Mouse (Mus musculus): ENCODE results near the gene Retreg1. TPM values are rescaled to one million over a fixed set of nuclear protein-coding genes. Genes with fewer than 3 reads are reported as not detected.

Retreg1 gene
- polyA plus RNA-seq, 1 experiment from 2014 or later = 4.2 TPM

DNA sequence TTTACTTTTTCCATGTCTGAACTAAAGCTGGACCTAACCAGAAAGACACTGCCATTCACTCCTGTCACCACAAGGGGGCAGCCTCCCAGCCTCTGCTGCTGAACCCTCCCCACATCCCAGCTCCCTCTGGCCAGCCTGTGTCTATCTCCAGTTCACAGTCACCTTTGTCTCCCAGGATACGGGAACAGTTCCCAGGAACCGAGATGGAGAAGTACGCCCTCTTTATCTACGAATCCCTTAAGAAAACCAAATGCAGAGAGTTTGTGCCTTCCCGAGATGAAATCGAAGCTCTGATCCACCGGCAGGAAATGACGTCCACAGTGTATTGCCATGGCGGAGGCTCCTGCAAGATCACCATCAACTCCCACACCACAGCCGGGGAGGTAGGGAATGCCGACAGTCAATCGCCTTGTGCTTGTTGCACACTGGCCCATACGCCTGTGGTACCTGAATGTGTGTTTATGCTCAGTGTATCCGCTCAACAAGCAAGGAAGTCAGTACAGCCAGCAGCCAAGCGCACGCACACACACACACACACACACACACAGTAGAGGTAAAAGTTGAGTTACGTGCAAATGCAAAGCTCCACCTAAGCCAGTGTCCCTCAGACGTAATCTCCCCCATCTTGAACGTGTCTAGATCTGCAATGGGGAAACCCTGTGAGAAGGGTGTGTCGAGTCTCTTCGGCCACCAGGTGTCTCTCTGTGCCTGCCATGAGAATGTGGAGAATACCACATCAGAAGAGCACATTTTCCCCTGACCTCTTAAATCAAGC, 37.5 kb upstream of the Retreg1 start:
- Histone ChIP-seq H3K27ac (ENCODE audit: low read depth, low read length) (no peak overlapping the region), H3K4me1 (ENCODE audit: control insufficient read depth, insufficient read depth, low read length) (no peaks in the 10 kb centered on the region), H3K36me3 (ENCODE audit: control insufficient read depth, insufficient read depth, low read length) (peaks cover 74% of the 10 kb centered on the region), H3K9me3 (ENCODE audit: control insufficient read depth, low read length) (no peaks in the 10 kb centered on the region), H3K9ac (ENCODE audit: low read length) (no peak overlapping the region), H3K4me3 (ENCODE audit: low read depth, low read length) (no peak overlapping the region), H3K4me2 (no peak overlapping the region), H3K27me3 (ENCODE audit: control insufficient read depth, insufficient read depth, low read length) (no peaks in the 10 kb centered on the region)
- WGBS = 88% methylated on average over 21 of the region's 21 CpGs
- DNase-seq (ENCODE audit: low spot score, missing footprints) = peak; percentile 94
- ATAC-seq (ENCODE audit: low FRiP score) = peak; percentile 63

DNA sequence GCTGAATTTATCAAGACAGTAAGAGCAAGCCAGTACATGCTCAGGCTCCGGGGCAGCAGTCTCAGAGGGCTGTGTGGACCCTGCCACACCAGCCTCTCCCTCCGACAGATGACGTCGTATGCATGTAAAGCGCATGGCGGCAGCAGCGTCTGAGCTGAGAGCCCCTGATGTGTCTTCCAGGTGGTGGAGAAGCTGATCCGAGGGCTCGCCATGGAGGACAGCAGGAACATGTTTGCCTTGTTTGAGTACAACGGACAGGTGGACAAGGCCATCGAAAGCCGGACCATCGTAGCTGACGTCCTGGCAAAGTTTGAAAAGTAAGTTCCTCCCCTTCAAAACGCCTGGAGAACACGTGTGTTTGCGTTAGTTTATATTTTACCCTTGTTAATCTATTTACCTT, 36.6 kb upstream of the Retreg1 start:
- no peaks in the 10 kb centered on the region for H3K4me1 ChIP-seq (ENCODE audit: control insufficient read depth, insufficient read depth, low read length)
- no peak overlapping the region for H3K9ac ChIP-seq (ENCODE audit: low read length)
- no peak overlapping the region for H3K4me2 ChIP-seq
- no peak overlapping the region for H3K4me3 ChIP-seq (ENCODE audit: low read depth, low read length)
- H3K9me3 ChIP-seq (ENCODE audit: control insufficient read depth, low read length) = no peaks in the 10 kb centered on the region
- DNase-seq (ENCODE audit: low spot score, missing footprints) (no peak), ATAC-seq (ENCODE audit: low FRiP score) (no peak)
- H3K27ac ChIP-seq (ENCODE audit: low read depth, low read length) = no peak overlapping the region
- H3K27me3 ChIP-seq (ENCODE audit: control insufficient read depth, insufficient read depth, low read length) = no peaks in the 10 kb centered on the region
- WGBS = 96% methylated on average over 17 of the region's 17 CpGs
- peaks cover 76% of the 10 kb centered on the region for H3K36me3 ChIP-seq (ENCODE audit: control insufficient read depth, insufficient read depth, low read length)

DNA sequence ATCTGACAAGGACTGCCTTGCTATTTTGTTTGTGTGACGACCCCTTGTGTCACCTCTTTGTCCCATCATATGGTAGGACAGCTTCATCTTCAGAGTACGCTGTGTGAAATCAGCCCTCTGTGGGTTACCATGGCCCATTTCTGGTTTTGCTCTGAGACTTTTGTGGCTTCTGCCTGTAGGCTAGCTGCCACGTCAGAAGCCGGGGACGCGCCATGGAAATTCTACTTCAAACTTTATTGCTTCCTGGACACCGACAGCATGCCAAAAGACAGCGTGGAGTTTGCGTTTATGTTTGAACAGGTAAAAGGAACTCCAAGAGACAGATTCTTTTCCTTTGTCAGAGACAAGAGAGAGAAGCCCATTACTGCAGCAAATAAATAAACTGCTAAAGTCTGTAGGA, 36.1 kb upstream of the Retreg1 start:
- H3K9me3 ChIP-seq (ENCODE audit: control insufficient read depth, low read length) = no peaks in the 10 kb centered on the region
- ATAC-seq (ENCODE audit: low FRiP score) = no peak

DNA sequence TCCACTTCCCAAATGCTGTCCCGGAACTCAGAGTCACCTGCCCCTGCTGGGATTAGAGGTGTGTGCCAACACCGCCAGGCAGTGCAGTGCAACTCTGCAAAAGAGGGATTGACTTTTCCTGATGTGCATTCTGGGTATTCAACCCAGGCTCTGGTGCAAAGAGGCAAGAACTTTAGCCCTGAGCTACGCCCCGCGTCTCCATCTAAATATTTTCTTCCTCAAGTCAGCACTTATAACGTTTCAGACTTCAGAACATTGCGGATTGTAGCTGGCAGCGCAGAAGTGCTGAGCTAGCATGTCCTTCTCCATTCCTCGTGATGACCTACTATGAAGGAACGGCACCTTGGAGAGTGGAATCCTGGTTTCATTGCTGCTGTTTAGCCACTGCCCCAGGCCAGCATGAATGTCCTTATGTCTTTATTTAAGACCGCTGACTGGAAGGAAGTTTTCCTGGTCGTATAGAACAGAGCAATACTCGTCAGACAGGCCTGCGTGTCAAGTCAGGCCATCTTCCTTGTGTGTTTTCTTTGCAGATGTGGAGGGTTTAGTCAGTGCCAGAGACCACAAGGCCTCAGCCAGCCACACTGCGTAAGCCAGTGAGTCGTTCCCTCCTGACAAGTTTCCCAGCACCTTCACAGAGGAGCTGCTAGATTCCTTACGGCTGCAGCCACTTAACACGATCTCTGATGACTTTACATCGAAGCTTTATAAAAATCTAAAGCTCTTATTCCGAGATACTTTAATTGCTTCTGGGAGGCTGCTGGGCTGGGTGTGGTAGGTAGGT, 34.1 kb upstream of the Retreg1 start:
- H3K4me1 ChIP-seq (ENCODE audit: control insufficient read depth, insufficient read depth, low read length) = no peaks in the 10 kb centered on the region
- H3K9ac ChIP-seq (ENCODE audit: low read length) = no peak overlapping the region
- H3K27ac ChIP-seq (ENCODE audit: low read depth, low read length) = no peak overlapping the region
- no peak overlapping the region for H3K4me3 ChIP-seq (ENCODE audit: low read depth, low read length)
- 95% methylated on average over 20 of the region's 20 CpGs for WGBS
- DNase-seq (ENCODE audit: low spot score, missing footprints) (no peak), ATAC-seq (ENCODE audit: low FRiP score) (no peak)
- no peaks in the 10 kb centered on the region for H3K27me3 ChIP-seq (ENCODE audit: control insufficient read depth, insufficient read depth, low read length)
- H3K36me3 ChIP-seq (ENCODE audit: control insufficient read depth, insufficient read depth, low read length) = peaks cover 80% of the 10 kb centered on the region
- no peak overlapping the region for H3K4me2 ChIP-seq
- H3K9me3 ChIP-seq (ENCODE audit: control insufficient read depth, low read length) = no peaks in the 10 kb centered on the region; the same call in 1 of the 2 replicates

More for the DNA sequence above, 36.1 kb upstream of the Retreg1 start:
- no peak for DNase-seq (ENCODE audit: low spot score, missing footprints)
- no peak overlapping the region for H3K4me3 ChIP-seq (ENCODE audit: low read depth, low read length)
- no peaks in the 10 kb centered on the region for H3K27me3 ChIP-seq (ENCODE audit: control insufficient read depth, insufficient read depth, low read length)
- no peaks in the 10 kb centered on the region for H3K4me1 ChIP-seq (ENCODE audit: control insufficient read depth, insufficient read depth, low read length)
- WGBS = 96% methylated on average over 9 of the region's 9 CpGs
- H3K27ac ChIP-seq (ENCODE audit: low read depth, low read length) = no peak overlapping the region
- no peak overlapping the region for H3K9ac ChIP-seq (ENCODE audit: low read length)
- H3K4me2 ChIP-seq = no peak overlapping the region
- H3K36me3 ChIP-seq (ENCODE audit: control insufficient read depth, insufficient read depth, low read length) = peaks cover 76% of the 10 kb centered on the region

DNA sequence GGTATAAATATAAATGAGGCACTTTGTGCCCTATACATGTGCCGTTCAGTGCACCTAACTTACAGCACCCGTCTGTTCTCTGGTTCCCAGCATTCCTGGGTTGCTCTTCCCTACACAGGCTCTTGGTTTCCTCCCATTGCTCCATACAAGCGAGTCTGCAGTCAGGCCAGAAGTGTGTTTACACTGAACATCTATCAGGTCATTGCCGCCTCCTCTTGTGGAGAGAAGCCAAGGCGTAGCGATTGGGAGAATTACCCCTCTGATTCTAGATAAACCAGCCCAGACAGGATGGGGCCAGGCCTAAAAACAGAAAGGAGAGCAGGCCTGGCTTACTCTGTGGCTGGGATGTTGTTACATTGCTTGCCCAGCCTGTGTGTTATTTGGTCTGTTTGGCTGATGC, 33.3 kb upstream of the Retreg1 start:
- no peak overlapping the region for H3K27ac ChIP-seq (ENCODE audit: low read depth, low read length)
- no peak overlapping the region for H3K4me3 ChIP-seq (ENCODE audit: low read depth, low read length)
- no peak overlapping the region for H3K4me2 ChIP-seq
- peaks cover 77% of the 10 kb centered on the region for H3K36me3 ChIP-seq (ENCODE audit: control insufficient read depth, insufficient read depth, low read length)
- H3K9ac ChIP-seq (ENCODE audit: low read length) = no peak overlapping the region
- no peaks in the 10 kb centered on the region for H3K27me3 ChIP-seq (ENCODE audit: control insufficient read depth, insufficient read depth, low read length)
- 94% methylated on average over 6 of the region's 6 CpGs for WGBS
- H3K9me3 ChIP-seq (ENCODE audit: control insufficient read depth, low read length) = no peaks in the 10 kb centered on the region; the same call in 1 of the 2 replicates
- DNase-seq (ENCODE audit: low spot score, missing footprints) (no peak), ATAC-seq (ENCODE audit: low FRiP score) (no peak)
- H3K4me1 ChIP-seq (ENCODE audit: control insufficient read depth, insufficient read depth, low read length) = no peaks in the 10 kb centered on the region

DNA sequence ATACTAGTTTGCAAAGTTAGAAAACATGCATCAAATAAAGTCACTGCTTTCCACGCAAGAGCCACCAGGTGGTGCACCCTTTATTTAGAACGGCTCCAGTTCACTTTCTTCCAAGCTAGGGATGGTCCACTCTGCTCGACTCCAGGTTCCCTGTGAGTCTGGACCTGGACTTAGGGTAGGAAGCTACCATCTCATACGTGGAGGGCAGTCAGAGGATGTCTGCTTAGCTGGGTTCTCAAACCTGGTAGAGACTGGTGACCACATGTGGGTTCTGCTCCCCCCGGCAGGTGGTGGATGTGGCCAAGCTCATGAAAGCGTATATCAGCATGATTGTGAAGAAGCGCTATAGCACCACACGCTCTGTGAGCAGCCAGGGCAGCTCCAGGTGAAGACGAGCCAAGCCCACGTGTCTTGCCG, 31.1 kb upstream of the Retreg1 start:
- H3K27me3 ChIP-seq (ENCODE audit: control insufficient read depth, insufficient read depth, low read length) = no peaks in the 10 kb centered on the region
- H3K9ac ChIP-seq (ENCODE audit: low read length) = no peak overlapping the region
- ATAC-seq (ENCODE audit: low FRiP score) (no peak), DNase-seq (ENCODE audit: low spot score, missing footprints) (no peak)
- H3K4me2 ChIP-seq = no peak overlapping the region
- no peaks in the 10 kb centered on the region; the same call in 1 of the 2 replicates for H3K9me3 ChIP-seq (ENCODE audit: control insufficient read depth, low read length)
- 91% methylated on average over 11 of the region's 11 CpGs for WGBS
- H3K4me1 ChIP-seq (ENCODE audit: control insufficient read depth, insufficient read depth, low read length) = no peaks in the 10 kb centered on the region
- no peak overlapping the region for H3K4me3 ChIP-seq (ENCODE audit: low read depth, low read length)
- H3K27ac ChIP-seq (ENCODE audit: low read depth, low read length) = no peak overlapping the region
- H3K36me3 ChIP-seq (ENCODE audit: control insufficient read depth, insufficient read depth, low read length) = peaks cover 67% of the 10 kb centered on the region

DNA sequence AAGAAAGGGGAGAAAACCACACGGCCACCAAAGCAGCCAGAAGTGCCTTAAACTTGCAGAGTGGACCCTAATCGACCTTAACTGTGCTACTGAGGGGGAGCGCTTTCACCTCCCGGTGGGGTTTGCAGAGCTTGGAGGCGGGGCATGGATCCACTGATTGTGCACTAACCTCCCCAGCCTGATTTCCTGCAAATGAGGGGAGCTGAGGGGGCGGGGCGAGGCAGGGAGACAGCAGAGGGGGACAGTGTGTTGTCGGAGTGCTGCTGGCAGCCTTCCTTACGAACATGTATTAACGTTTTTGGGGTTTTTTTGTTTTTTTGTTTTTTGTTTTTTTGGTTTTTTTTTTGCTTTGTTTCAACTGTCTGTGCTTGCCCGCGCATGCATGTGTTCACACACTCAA, 30.5 kb upstream of the Retreg1 start:
- DNase-seq (ENCODE audit: low spot score, missing footprints) (no peak), ATAC-seq (ENCODE audit: low FRiP score) (no peak)
- no peak overlapping the region for H3K27ac ChIP-seq (ENCODE audit: low read depth, low read length)
- H3K4me3 ChIP-seq (ENCODE audit: low read depth, low read length) = no peak overlapping the region
- H3K36me3 ChIP-seq (ENCODE audit: control insufficient read depth, insufficient read depth, low read length) = peaks cover 61% of the 10 kb centered on the region
- H3K9ac ChIP-seq (ENCODE audit: low read length) = no peak overlapping the region
- H3K9me3 ChIP-seq (ENCODE audit: control insufficient read depth, low read length) = no peaks in the 10 kb centered on the region; the same call in 1 of the 2 replicates
- H3K4me2 ChIP-seq = no peak overlapping the region
- no peaks in the 10 kb centered on the region for H3K4me1 ChIP-seq (ENCODE audit: control insufficient read depth, insufficient read depth, low read length)
- H3K27me3 ChIP-seq (ENCODE audit: control insufficient read depth, insufficient read depth, low read length) = no peaks in the 10 kb centered on the region
- 85% methylated on average over 12 of the region's 12 CpGs for WGBS

DNA sequence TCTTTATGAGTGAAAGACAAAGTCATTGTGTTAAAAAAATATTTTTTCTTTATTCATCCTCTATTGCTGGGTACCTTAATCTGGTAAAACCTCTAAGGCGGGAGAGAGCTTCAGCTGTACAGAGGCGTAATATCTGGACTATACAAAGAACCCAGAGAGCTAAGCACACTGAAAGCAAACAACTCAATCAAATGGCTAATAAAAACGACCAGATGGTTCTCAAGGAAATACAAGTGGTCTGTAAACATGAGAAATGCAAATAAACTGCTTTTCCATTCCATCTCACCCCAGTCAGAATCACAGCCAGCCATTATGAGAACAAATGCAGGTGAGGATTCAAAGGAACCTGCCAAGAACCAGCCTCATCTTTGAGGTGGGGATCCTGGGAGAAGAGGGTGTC, 28.4 kb upstream of the Retreg1 start:
- Histone ChIP-seq H3K4me2 (no peak overlapping the region), H3K4me1 (ENCODE audit: control insufficient read depth, insufficient read depth, low read length) (no peaks in the 10 kb centered on the region), H3K27me3 (ENCODE audit: control insufficient read depth, insufficient read depth, low read length) (no peaks in the 10 kb centered on the region), H3K9ac (ENCODE audit: low read length) (no peak overlapping the region), H3K4me3 (ENCODE audit: low read depth, low read length) (no peak overlapping the region), H3K9me3 (ENCODE audit: control insufficient read depth, low read length) (no peaks in the 10 kb centered on the region; the same call in 1 of the 2 replicates), H3K36me3 (ENCODE audit: control insufficient read depth, insufficient read depth, low read length) (peaks cover 44% of the 10 kb centered on the region), H3K27ac (ENCODE audit: low read depth, low read length) (no peak overlapping the region)
- WGBS = 85% methylated on average over 3 of the region's 3 CpGs
- no peak for DNase-seq (ENCODE audit: low spot score, missing footprints)
- ATAC-seq (ENCODE audit: low FRiP score) = no peak

DNA sequence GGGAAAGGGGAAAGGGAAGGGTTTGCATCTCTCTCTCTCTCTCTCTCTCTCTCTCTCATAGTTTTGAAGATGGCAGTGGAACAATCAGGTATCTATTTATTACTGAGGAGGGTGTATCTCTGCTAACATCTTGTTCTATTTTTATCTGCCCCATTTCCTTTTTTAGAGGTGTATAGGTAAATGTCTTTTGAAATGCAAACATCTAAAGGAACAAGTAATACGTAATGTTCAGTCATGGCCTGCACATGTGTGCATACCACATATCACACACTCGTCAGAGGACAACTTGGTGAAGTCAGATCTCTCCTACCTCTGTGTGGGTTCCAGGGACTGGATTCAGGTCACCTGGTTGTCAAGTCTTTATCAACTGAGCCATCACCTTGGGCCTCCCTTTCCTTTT, 25.8 kb upstream of the Retreg1 start:
- Histone ChIP-seq H3K27ac (ENCODE audit: low read depth, low read length) (no peak overlapping the region), H3K9ac (ENCODE audit: low read length) (no peak overlapping the region), H3K4me2 (no peak overlapping the region), H3K27me3 (ENCODE audit: control insufficient read depth, insufficient read depth, low read length) (no peaks in the 10 kb centered on the region), H3K9me3 (ENCODE audit: control insufficient read depth, low read length) (no peaks in the 10 kb centered on the region; the same call in 1 of the 2 replicates), H3K36me3 (ENCODE audit: control insufficient read depth, insufficient read depth, low read length) (peaks cover 22% of the 10 kb centered on the region), H3K4me3 (ENCODE audit: low read depth, low read length) (no peak overlapping the region), H3K4me1 (ENCODE audit: control insufficient read depth, insufficient read depth, low read length) (no peaks in the 10 kb centered on the region)
- DNase-seq (ENCODE audit: low spot score, missing footprints) (no peak), ATAC-seq (ENCODE audit: low FRiP score) (no peak)
- WGBS = 94% methylated on average over 2 of the region's 2 CpGs

Data from midbrain, embryonic 11.5 days (tissue).